Mouse (Mus musculus) forebrain, embryonic 13.5 days (tissue): ENCODE measurements around the gene Atg10. TPM values are rescaled to one million over a fixed set of nuclear protein-coding genes. Genes with fewer than 3 reads are reported as not detected.
A peak's percentile ranks its signal among the peaks of the same experiment; 100 is the strongest.
"Not testable (repeated sequence)": the region's sequence is repeated elsewhere in the genome, so short reads cannot be mapped to it uniquely, and the experiment has no call there.

Experiments used
- ATAC-seq: fragments of 200-750 bp; cut with Nextera tagmentation; 2 replicates; pipeline ENCODE4 v1.8.0; 2017
- H3K27ac ChIP-seq: fragments of 300-500 bp; sonication (generic); 2 replicates; pipeline ENCODE4 v1.5.1; 2015; ENCODE audit warnings: inconsistent platforms, mild to moderate bottlenecking, moderate library complexity
- H3K27me3 ChIP-seq: fragments of 300-500 bp; sonication (generic); 2 replicates; pipeline ENCODE4 v1.6.1; 2015; ENCODE audit warnings: mild to moderate bottlenecking, inconsistent platforms
- H3K36me3 ChIP-seq: fragments of 300-500 bp; sonication (generic); 2 replicates; pipeline ENCODE4 v1.6.1; 2015; ENCODE audit warnings: mild to moderate bottlenecking, inconsistent platforms; ENCODE audit not compliant: poor library complexity, severe bottlenecking
- H3K4me1 ChIP-seq: fragments of 300-500 bp; sonication (generic); 2 replicates; pipeline ENCODE4 v1.6.1; 2015; ENCODE audit warnings: inconsistent platforms
- H3K4me2 ChIP-seq: fragments of 300-500 bp; sonication (generic); 2 replicates; pipeline ENCODE4 v1.6.1; 2015; ENCODE audit warnings: inconsistent platforms, mild to moderate bottlenecking, moderate library complexity
- H3K4me3 ChIP-seq: fragments of 300-500 bp; sonication (generic); 2 replicates; pipeline ENCODE4 v1.5.1; 2015; ENCODE audit warnings: mild to moderate bottlenecking, inconsistent platforms
- H3K9ac ChIP-seq: fragments of 300-500 bp; sonication (generic); 2 replicates; pipeline ENCODE4 v1.6.1; 2015; ENCODE audit warnings: mild to moderate bottlenecking, inconsistent platforms
- H3K9me3 ChIP-seq: fragments of 300-500 bp; sonication (generic); replicated peaks from 2 replicates; pipeline ENCODE4 v1.6.1; 2016; ENCODE audit warnings: inconsistent platforms
- WGBS: fragments of 180-500 bp; shearing (Covaris S2); methylation state at CpG from one replicate; pipeline ENCODE4 v1.1.7; 2015; 5-methylcytosine and 5-hydroxymethylcytosine counted together
- polyA plus RNA-seq: library from polyadenylated mRNA; unstranded; fragments of >200 nt; fragmentation: Nextera tagmentation; extraction: Ambion mirVana; gene quantifications from 2 replicates; pipeline ENCODE4 v1.2.1, GENCODE M21; 2015

The Atg10 gene
- polyA plus RNA-seq, 1 experiment from 2014 or later: 16.0 TPM

DNA sequence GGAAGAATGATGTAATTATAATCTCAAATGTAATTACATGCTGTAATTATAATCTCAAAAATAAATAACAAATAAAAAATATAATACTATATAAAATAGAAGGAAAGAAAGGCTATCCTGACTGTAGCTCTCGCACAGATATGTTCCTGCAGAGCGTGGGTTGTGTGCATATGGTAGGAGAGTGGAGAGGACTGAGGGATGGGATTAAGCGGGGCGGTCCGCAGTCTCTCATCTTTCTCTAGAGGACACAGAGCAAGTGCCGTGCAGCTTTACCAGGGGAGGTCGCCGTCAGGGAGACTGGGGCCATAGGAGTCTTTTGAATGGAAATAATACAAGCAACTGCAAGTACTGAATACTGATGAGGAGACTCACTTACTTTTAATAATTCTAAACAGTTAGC is 263.2 kb downstream of the Atg10 start:
- ATAC-seq: peak; percentile 44; the same call in 1 of the 2 replicates
- Histone ChIP-seq H3K9me3 (0 out of 2 replicates have a peak, but pooled peaks cover 5% of the 10 kb centered on the region), H3K4me3 (no peak overlapping the region), H3K36me3 (no peaks in the 10 kb centered on the region), H3K27ac (no peak overlapping the region), H3K27me3 (no peaks in the 10 kb centered on the region), H3K4me2 (no peak overlapping the region), H3K4me1 (peaks cover 19% of the 10 kb centered on the region), H3K9ac (no peak overlapping the region)
- 56% methylated on average over 8 of the region's 8 CpGs for WGBS

DNA sequence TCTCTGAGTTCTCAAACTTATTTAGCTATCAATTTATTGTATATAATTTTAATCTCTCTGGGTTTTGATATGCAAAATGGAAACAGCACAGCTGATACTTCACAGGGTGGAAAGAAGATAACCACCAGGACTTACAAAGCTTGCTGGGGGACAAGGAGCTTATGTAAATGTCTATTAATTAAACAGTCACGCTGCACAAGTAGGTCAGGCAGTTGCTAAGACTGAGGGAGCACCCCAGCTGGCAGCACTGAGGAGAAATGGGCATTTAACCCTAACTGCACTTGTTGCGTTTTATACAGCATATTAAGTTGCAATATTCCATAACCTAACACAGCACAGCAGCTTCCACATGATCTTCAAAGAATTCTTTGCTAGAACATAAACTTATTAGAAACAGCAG is 264.9 kb downstream of the Atg10 start:
- Histone ChIP-seq H3K9ac (no peak overlapping the region), H3K4me2 (no peak overlapping the region), H3K36me3 (no peaks in the 10 kb centered on the region), H3K27me3 (no peaks in the 10 kb centered on the region), H3K4me1 (peaks cover 19% of the 10 kb centered on the region), H3K9me3 (0 out of 2 replicates have a peak, but pooled peaks cover 5% of the 10 kb centered on the region), H3K4me3 (no peak overlapping the region), H3K27ac (no peak overlapping the region)
- WGBS: 21% methylated on average over 2 of the region's 2 CpGs
- peak; percentile 65; the same call in 1 of the 2 replicates for ATAC-seq

DNA sequence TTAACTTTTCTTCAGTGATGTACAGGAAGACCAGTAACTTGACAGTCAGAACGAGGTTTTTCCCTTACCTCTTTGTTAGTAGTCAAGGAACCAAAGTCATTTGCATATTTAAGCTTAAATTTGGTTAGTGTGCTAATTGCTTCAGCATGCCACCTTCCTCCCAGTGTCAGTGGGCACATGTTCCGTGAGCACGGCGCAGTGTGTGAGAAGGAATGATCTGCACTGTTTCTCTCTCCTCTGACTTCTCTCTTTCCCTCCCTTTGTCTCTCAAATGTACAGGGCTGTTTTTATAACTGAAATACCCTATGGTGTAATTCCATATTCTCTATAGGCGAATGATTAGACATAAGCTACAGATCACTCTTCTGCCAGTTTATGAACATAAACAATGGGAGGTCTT is 284.2 kb downstream of the Atg10 start:
- Histone ChIP-seq H3K9me3 (no peaks in the 10 kb centered on the region), H3K4me2 (no peak overlapping the region), H3K36me3 (no peaks in the 10 kb centered on the region), H3K27me3 (no peaks in the 10 kb centered on the region), H3K27ac (no peak overlapping the region), H3K4me3 (no peak overlapping the region), H3K4me1 (no peaks in the 10 kb centered on the region), H3K9ac (no peak overlapping the region)
- ATAC-seq: no peak
- 77% methylated on average over 5 of the region's 5 CpGs for whole genome bisulfite sequencing

DNA sequence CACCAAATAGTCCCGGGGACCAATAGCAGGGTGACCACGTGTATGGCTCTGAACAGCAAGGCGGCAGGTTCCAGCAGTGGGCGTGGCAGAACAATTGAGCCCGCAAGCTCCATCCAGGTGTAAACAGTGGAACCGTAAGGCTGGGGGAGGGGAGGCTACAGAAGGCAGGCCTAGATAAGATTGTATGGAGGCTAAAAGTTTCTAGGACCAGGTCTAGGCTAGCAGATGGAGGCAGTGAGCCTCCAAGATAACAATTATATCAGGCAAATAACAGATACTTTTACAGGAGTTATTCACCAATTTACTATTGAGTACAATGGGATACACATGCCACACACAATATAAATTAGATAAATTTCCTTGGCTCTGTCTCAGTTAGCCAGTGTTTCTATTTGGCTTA is 284.6 kb downstream of the Atg10 start:
- H3K27me3 ChIP-seq: no peaks in the 10 kb centered on the region
- no peak overlapping the region for H3K9ac ChIP-seq
- no peaks in the 10 kb centered on the region for H3K9me3 ChIP-seq
- WGBS: 63% methylated on average over 6 of the region's 6 CpGs
- no peak for ATAC-seq
- H3K4me1 ChIP-seq: no peaks in the 10 kb centered on the region
- no peak overlapping the region for H3K4me3 ChIP-seq
- H3K27ac ChIP-seq: no peak overlapping the region
- no peaks in the 10 kb centered on the region for H3K36me3 ChIP-seq
- H3K4me2 ChIP-seq: no peak overlapping the region

DNA sequence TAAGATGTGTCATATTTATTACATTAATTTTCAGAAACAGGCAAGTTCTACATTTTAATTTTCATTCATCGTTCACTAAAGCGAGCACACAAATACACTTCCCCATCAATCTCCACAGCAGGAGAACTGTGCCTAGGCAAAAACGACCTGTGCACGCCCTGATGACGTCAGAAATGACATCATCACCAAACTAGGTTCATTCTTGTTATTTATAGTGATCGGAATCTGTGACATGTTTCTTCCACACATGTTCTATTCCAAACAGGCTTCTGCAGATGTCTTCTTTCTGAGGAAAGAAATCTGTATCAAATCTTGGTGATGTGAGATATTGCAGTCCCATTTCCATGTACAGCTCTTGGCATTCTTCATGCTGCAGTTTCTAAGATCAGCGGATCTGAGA is 287.9 kb downstream of the Atg10 start:
- no peak overlapping the region for H3K4me3 ChIP-seq
- no peak overlapping the region for H3K4me2 ChIP-seq
- ATAC-seq: no peak
- 83% methylated on average over 7 of the region's 7 CpGs for WGBS
- H3K4me1 ChIP-seq: no peaks in the 10 kb centered on the region
- H3K9ac ChIP-seq: no peak overlapping the region
- no peaks in the 10 kb centered on the region for H3K36me3 ChIP-seq
- H3K27me3 ChIP-seq: no peaks in the 10 kb centered on the region
- no peak overlapping the region for H3K27ac ChIP-seq
- H3K9me3 ChIP-seq: no peaks in the 10 kb centered on the region

DNA sequence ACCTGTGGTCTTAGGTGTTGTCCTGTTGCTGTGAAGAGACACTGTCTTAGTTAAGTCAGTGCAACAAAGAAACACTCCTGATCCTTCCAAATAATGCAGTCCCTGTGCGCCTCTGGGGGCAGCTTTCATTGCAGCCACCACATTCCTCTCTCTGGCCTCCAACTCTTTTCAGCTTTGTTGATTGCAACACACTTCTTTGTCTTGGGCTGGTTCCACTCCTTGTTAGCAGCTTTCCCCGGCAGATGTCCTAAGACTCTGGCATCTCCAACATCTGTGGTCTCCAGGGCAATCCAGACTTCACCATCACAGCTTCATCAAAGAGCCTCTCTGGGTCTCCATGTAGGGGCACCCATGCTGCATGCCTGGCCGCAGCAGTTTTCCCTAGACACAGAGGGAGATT is 290.5 kb downstream of the Atg10 start:
- ATAC-seq: no peak
- 42% methylated on average over 3 of the region's 3 CpGs for WGBS
- H3K4me3 ChIP-seq: no peak overlapping the region

DNA sequence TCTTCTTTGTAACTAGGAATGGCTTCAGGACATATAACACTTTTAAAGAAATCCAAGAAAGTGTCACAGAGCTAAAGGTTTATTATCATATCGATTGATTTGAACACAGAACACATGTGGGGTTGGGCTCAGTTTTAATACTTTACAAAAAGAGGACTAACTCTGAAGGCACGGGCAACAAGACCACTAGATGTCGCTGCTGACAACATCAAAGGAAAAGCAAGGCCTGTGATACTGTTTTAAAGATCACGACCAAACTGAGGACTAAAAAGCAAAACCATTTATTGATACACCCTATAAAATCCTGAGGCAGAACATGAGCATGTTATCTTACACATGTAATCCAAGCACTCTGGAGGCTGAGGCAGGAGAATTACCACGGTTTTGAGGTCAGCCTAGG is 293.9 kb downstream of the Atg10 start:
- Histone ChIP-seq H3K4me3 (no peak overlapping the region), H3K27ac (no peak overlapping the region), H3K4me1 (0 out of 2 replicates have a peak, but pooled peaks cover 3% of the 10 kb centered on the region), H3K4me2 (no peak overlapping the region), H3K36me3 (peaks cover 42% of the 10 kb centered on the region), H3K27me3 (no peaks in the 10 kb centered on the region), H3K9ac (no peak overlapping the region), H3K9me3 (no peaks in the 10 kb centered on the region)
- ATAC-seq: peak; percentile 55
- 23% methylated on average over 5 of the region's 5 CpGs for WGBS

More for the DNA sequence above, 290.5 kb downstream of the Atg10 start:
- Histone ChIP-seq H3K27ac (no peak overlapping the region), H3K27me3 (no peaks in the 10 kb centered on the region), H3K9ac (no peak overlapping the region), H3K4me1 (no peaks in the 10 kb centered on the region), H3K4me2 (no peak overlapping the region), H3K9me3 (no peaks in the 10 kb centered on the region), H3K36me3 (peaks cover 12% of the 10 kb centered on the region)

DNA sequence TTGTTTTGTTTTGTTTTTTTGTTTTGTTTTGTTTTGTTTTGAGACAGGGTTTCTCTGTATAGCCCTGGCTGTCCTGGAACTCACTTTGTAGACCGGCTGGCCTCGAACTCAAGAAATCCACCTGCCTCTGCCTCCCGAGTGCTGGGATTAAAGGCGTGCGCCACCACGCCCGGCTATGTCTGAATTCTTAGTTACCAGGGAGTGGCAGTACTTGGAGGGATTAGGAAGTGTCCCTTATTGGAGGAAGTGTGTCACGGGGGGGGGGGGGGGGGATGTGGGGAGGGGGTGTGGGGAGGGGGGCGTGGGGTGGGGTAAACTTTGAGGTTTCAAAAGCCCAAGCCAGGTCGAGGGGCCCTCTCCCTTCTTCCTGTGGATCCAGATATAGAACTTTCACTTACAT is 295.5 kb downstream of the Atg10 start:
- Histone ChIP-seq H3K36me3 (peaks cover 45% of the 10 kb centered on the region), H3K4me1 (peaks cover 12% of the 10 kb centered on the region)
- ATAC-seq, H3K27ac ChIP-seq, H3K27me3 ChIP-seq, H3K9ac ChIP-seq, H3K9me3 ChIP-seq, H3K4me2 ChIP-seq, H3K4me3 ChIP-seq: not testable (repeated sequence)
- WGBS: 92% methylated on average over 9 of the region's 10 CpGs

DNA sequence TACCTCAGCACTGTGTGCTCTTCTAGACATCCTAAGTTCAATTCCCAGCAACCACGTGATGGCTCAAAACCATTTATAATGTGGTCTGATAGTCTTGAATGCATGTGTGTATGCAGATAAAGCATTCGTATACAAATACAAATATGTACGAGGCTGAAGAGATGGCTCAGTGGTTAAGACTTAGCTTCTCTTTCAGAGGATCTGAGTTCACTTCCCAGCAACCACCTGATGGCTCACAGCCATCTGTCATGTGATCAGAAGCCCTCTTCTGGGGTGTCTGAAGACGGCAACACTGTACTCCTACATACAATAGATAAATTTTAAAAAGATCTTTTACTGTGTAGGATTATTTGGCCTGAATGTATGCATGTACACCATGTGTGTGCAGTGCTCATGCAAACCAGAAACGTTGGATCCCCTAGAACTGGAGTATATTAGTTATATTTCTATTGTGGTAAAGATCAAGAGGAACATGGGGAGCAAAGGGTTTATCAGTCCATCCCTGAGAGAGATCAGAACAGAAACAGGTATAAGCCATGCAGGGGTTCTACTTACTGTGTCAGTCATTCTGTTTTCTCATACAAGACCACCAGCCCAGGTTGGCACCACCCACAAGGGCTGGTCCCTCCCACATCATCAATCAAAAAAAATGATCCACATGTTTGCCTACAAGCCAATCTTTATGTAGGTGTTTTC is 296.7 kb downstream of the Atg10 start:
- H3K4me1 ChIP-seq: peaks cover 12% of the 10 kb centered on the region
- H3K36me3 ChIP-seq: peaks cover 45% of the 10 kb centered on the region
- no peak overlapping the region for H3K4me3 ChIP-seq
- H3K9ac ChIP-seq: no peak overlapping the region
- no peak for ATAC-seq
- H3K27ac ChIP-seq: no peak overlapping the region
- H3K4me2 ChIP-seq: no peak overlapping the region
- WGBS: 75% methylated on average over 5 of the region's 5 CpGs
- H3K9me3 ChIP-seq: no peaks in the 10 kb centered on the region
- no peaks in the 10 kb centered on the region for H3K27me3 ChIP-seq

DNA sequence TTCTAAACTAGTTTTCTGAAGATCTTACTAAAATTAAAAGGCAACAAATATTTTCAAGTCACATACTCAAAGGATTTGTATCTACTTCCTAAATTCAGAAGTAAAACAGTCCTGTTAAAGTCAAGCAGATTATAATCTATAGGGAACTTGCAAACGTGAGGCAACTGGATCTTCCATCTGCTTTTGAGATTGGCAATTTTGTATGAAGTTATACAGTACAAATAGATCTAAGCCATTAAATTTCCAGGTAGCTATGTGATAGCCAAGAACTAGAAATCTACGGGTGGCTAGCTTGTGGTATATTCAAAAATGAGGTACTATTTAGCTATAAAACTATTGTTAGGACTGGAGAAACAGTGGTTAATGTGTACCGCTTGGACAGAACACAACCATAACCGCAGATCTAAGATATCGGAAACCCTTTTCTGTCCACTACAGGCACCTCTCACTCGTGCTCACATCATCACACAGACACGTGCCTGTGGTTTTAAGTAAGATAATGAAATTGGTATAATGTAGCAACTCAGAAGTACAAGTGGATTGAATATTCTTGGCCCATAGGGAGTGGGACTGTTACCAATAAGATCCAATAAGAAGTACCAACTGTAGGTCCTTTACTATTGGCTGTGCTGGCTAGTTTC is 297.5 kb downstream of the Atg10 start:
- Histone ChIP-seq H3K9me3 (no peaks in the 10 kb centered on the region), H3K4me2 (no peak overlapping the region), H3K9ac (no peak overlapping the region), H3K4me3 (no peak overlapping the region), H3K27ac (no peak overlapping the region), H3K36me3 (peaks cover 45% of the 10 kb centered on the region), H3K27me3 (no peaks in the 10 kb centered on the region), H3K4me1 (peaks cover 12% of the 10 kb centered on the region)
- WGBS: 83% methylated on average over 7 of the region's 7 CpGs
- ATAC-seq: no peak

DNA sequence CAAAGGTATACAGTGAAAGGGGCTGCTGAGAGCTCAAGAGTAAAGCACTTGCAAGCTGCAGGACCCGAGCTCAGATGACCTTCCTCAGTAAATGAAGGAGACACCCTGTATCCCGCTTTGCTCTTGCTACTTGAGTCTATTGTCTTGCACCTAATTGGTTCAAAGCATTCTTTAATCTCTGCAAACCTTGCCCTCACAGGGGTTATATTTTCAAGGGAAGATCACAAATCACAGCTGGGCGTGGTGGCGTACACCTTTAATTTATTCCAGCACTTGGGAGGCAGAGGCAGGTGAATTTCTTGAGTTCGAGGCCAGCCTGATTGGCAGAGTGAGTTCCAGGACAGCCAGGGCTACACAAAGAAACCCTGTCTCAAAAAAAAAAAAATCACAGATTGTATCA is 298.6 kb downstream of the Atg10 start:
- no peak for ATAC-seq
- Histone ChIP-seq H3K9ac (no peak overlapping the region), H3K4me2 (no peak overlapping the region), H3K9me3 (no peaks in the 10 kb centered on the region), H3K4me1 (peaks cover 12% of the 10 kb centered on the region), H3K27me3 (no peaks in the 10 kb centered on the region), H3K36me3 (peaks cover 45% of the 10 kb centered on the region), H3K27ac (no peak overlapping the region), H3K4me3 (no peak overlapping the region)
- whole genome bisulfite sequencing: 89% methylated on average over 5 of the region's 5 CpGs

DNA sequence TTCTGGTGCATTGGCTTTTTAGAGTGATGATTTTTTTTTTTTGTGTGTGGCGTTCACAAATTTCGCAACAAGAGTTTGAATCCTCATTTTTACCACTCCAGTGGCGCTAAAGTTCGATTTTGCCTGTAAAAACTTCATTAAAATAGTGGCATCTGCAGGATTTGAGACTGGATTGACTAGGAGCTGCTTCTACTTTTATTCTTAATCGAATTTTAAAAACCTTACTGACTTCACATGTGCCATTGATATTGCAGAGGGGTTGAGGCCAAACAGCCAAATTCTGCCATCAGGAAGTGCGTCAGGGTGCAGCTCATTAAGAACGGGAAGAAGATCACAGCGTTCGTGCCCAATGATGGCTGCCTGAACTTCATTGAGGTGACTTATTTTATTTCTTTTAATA is 299.7 kb downstream of the Atg10 start:
- WGBS: 53% methylated on average over 9 of the region's 9 CpGs

More for the DNA sequence above, 299.7 kb downstream of the Atg10 start:
- ATAC-seq: no peak
- Histone ChIP-seq H3K9me3 (no peaks in the 10 kb centered on the region), H3K4me1 (peaks cover 12% of the 10 kb centered on the region), H3K4me3 (peak overlapping the region; percentile 89), H3K36me3 (peaks cover 39% of the 10 kb centered on the region), H3K4me2 (peak overlapping the region; percentile 63), H3K27me3 (no peaks in the 10 kb centered on the region), H3K9ac (peak overlapping the region; percentile 95), H3K27ac (no peak overlapping the region)
